Mouse (Mus musculus): ENCODE data around the gene Prl7b1. TPM values are rescaled to one million over a fixed set of nuclear protein-coding genes. Genes with fewer than 3 reads are reported as not detected.

Gene Prl7b1
- polyA plus RNA-seq (2016; fragmentation: Nextera tagmentation; extraction: Ambion mirVana): not detected in 2 replicates

- Histone ChIP-seq H3K9me3 (replicated peaks) (no peaks in the 10 kb centered on the region), H3K36me3 (no peaks in the 10 kb centered on the region), H3K4me3 (no peak within 1 kb of the TSS), H3K27me3 (ENCODE audit: low read depth, poor library complexity, severe bottlenecking) (no peaks in the 10 kb centered on the region), H3K4me1 (no peaks in the 10 kb centered on the region), H3K27ac (replicated peaks) (no peak within 1 kb of the TSS)
- WGBS: 83% methylated on average over 4 of the region's 4 CpGs
- no peak for DNase-seq (ENCODE audit: low spot score)
Observed at GRCm38 (mm10) chr13:27610482-27610881, at the start of gene Prl7b1. Prl7b1 (minus strand) TSS chr13:27610582.

DNA sequence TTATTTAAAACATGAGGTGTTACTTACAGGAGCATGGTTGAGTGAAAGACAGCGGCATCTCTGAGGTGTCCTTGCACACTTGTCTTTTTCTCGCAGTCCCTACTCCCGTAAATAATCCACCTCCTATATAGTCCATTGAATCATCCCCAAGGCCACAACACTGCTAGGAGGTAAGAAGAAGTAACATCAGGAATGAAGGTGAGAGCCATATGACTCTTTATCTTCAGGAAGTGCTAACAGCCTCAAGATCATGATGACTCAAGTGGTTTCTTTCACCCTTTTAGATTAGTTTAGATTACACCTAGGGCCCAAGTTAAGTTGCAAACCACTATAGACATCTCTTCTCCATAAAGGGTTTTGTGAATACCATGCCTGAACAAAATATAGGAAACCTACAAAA lies 32.0 kb upstream of the Prl7b1 start, which contains the start of gene Prl7a1:
Prl7a1 (minus strand) TSS at position 101 of the 400 bp plus-strand sequence.
- no peaks in the 10 kb centered on the region for H3K36me3 ChIP-seq
- no peaks in the 10 kb centered on the region for H3K4me1 ChIP-seq
- H3K9me3 ChIP-seq (replicated peaks): no peaks in the 10 kb centered on the region
- no peaks in the 10 kb centered on the region for H3K27me3 ChIP-seq (ENCODE audit: low read depth, poor library complexity, severe bottlenecking)
- no peak within 1 kb of the TSS for H3K4me3 ChIP-seq
- H3K27ac ChIP-seq (replicated peaks): no peak within 1 kb of the TSS
- no peak for DNase-seq (ENCODE audit: low spot score)
- 93% methylated on average over 3 of the region's 3 CpGs for WGBS

DNA sequence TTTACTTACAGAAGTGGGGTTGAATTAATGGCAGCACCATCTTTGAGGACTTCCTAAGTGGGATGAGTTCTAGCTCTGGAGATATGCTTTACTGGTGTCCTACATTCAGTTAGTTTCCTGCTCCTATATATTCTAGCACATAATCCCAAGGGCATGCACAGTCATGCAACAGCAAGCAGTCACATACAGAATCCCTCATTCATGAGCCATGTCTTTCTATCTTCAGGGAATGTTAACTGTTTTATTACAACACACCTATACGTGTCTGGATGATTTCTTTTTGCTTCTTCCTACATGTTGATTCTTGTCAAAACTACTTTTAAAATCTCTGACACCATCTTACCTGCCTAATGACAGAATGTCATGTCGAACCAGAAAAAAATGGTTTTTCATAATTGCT lies 28.3 kb downstream of the Prl7b1 start, which contains the start of gene Prl8a1:
Prl8a1 (minus strand) TSS at position 101 of the 400 bp plus-strand sequence.
- no peaks in the 10 kb centered on the region for H3K4me1 ChIP-seq
- no peak within 1 kb of the TSS for H3K4me3 ChIP-seq
- no peaks in the 10 kb centered on the region for H3K27me3 ChIP-seq (ENCODE audit: low read depth, poor library complexity, severe bottlenecking)
- no peaks in the 10 kb centered on the region for H3K36me3 ChIP-seq
- 86% methylated on average over 2 of the region's 2 CpGs for WGBS
- H3K27ac ChIP-seq (replicated peaks): no peak within 1 kb of the TSS
- no peak for DNase-seq (ENCODE audit: low spot score)
- H3K9me3 ChIP-seq (replicated peaks): no peaks in the 10 kb centered on the region

- Histone ChIP-seq H3K27ac (replicated peaks) (no peak within 1 kb of the TSS), H3K4me3 (no peak within 1 kb of the TSS), H3K36me3 (no peaks in the 10 kb centered on the region), H3K27me3 (ENCODE audit: low read depth, poor library complexity, severe bottlenecking) (no peaks in the 10 kb centered on the region), H3K9me3 (replicated peaks) (no peaks in the 10 kb centered on the region), H3K4me1 (no peaks in the 10 kb centered on the region)
- no peak for DNase-seq (ENCODE audit: low spot score)
- WGBS: 86% methylated on average over 2 of the region's 2 CpGs
Observed at GRCm38 (mm10) chr13:27564506-27564905, 45.9 kb downstream of the Prl7b1 start, which contains the start of gene Prl8a9. Prl8a9 (minus strand) TSS chr13:27564606.

DNA sequence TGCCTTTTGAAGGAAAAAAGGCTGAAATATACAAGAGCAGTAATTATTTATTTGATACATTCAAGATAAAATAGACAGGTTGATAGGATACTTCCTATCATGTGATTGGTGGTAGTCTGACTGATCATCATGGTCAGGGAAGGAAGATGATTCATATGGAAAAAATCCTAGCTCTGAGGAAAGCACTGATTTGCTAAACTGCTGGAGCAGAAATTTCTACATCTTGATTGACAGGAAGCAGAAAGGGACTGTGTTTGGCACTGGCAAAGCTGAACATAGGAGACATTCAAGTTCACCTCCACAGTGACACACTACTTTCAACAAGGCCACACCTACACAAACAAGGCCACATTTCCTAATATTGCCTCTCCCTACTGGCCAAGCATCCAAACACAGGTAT lies 57.0 kb downstream of the Prl7b1 start:
- no peaks in the 10 kb centered on the region for H3K36me3 ChIP-seq
- DNase-seq (ENCODE audit: low spot score): no peak
- no peaks in the 10 kb centered on the region for H3K4me1 ChIP-seq
- no peak overlapping the region for H3K27ac ChIP-seq (replicated peaks)
- no peak overlapping the region for H3K4me3 ChIP-seq
- no peaks in the 10 kb centered on the region for H3K27me3 ChIP-seq (ENCODE audit: low read depth, poor library complexity, severe bottlenecking)
- H3K9me3 ChIP-seq (replicated peaks): no peaks in the 10 kb centered on the region

Other genes starting within 250 kb of the Prl7b1 start
- gene Prl2b1, start 219.7 kb downstream of the Prl7b1 start, polyA plus RNA-seq (2016; fragmentation: Nextera tagmentation; extraction: Ambion mirVana): not detected in 2 replicates
- not detected in 2 replicates for gene Prl8a6, start 171.9 kb downstream of the Prl7b1 start, polyA plus RNA-seq (2016; fragmentation: Nextera tagmentation; extraction: Ambion mirVana)
- gene Prl8a8, start 97.4 kb downstream of the Prl7b1 start, polyA plus RNA-seq (2016; fragmentation: Nextera tagmentation; extraction: Ambion mirVana): not detected in 2 replicates
- gene Prl8a9, start 46.0 kb downstream of the Prl7b1 start, polyA plus RNA-seq (2016; fragmentation: Nextera tagmentation; extraction: Ambion mirVana): not detected in 2 replicates
- not detected in 2 replicates for gene Prl8a1, start 28.4 kb downstream of the Prl7b1 start, polyA plus RNA-seq (2016; fragmentation: Nextera tagmentation; extraction: Ambion mirVana)
- gene Prl7a1, start 31.9 kb upstream of the Prl7b1 start, polyA plus RNA-seq (2016; fragmentation: Nextera tagmentation; extraction: Ambion mirVana): not detected in 2 replicates
- gene Prl7a2, start 57.5 kb upstream of the Prl7b1 start, polyA plus RNA-seq (2016; fragmentation: Nextera tagmentation; extraction: Ambion mirVana): not detected in 2 replicates
- not detected in 2 replicates for gene Prl7d1, start 106.2 kb upstream of the Prl7b1 start, polyA plus RNA-seq (2016; fragmentation: Nextera tagmentation; extraction: Ambion mirVana)
- gene Prl7c1, start 170.2 kb upstream of the Prl7b1 start, polyA plus RNA-seq (2016; fragmentation: Nextera tagmentation; extraction: Ambion mirVana): not detected in 2 replicates
- gene Prl2a1, start 191.1 kb upstream of the Prl7b1 start, polyA plus RNA-seq (2016; fragmentation: Nextera tagmentation; extraction: Ambion mirVana): not detected in 2 replicates
- not detected in 2 replicates for gene Prl2c1, start 238.8 kb upstream of the Prl7b1 start, polyA plus RNA-seq (2016; fragmentation: Nextera tagmentation; extraction: Ambion mirVana)

Measured in midbrain, embryonic 10.5 days (tissue).